Mouse (Mus musculus) C2C12 (cell line): ENCODE results near the gene Nav3.

ENCODE experiments used
- CTCF ChIP-seq: IDR thresholded peaks from one replicate; pipeline ENCODE4 v1.5.1; 2011; ENCODE audit not compliant: control insufficient read depth, insufficient read depth, insufficient read length
- MAX ChIP-seq: IDR thresholded peaks from one replicate; pipeline ENCODE4 v1.6.1; 2011; ENCODE audit warnings: mild to moderate bottlenecking, control low read depth
- MYOD1 ChIP-seq: IDR thresholded peaks from one replicate; pipeline ENCODE4 v1.6.1; 2011; ENCODE audit warnings: low read depth; ENCODE audit not compliant: control insufficient read depth, insufficient read length
- MYOG ChIP-seq: IDR thresholded peaks from one replicate; pipeline ENCODE4 v1.6.1; 2011; ENCODE audit not compliant: control insufficient read depth, insufficient read length; ENCODE audit errors: extremely low read depth

DNA sequence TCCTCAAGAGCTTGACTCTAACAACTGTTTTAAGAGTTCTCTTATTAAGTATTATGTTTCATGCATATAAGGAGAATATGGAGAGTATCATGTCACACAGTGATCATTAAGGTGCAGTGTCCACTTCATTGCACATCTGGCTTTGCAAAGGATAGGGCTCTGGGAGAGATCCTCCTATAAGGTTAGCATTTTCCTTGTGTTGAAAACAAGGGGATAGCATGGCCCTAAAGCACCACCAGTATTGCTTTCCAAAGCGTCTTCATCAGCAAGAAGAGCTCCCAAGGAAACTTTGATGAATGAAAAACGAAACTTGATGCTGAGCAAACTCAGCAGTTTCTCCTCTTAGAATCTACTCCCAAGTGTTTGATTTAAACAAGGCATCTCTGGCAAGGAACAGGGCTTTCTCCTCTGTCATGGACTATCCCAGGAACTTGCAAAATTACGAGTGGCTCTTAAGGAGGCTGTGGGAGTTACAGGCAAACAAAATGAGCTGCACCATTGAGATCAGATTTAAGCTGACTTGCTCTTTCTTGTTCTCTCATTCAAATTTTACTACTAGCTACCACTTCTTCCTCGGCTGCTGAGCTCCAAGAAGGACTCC lies 436.6 kb downstream of the Nav3 start:
- TF ChIP-seq CTCF, result no peak
- no peak for TF ChIP-seq MAX
- TF ChIP-seq MYOD1, result no peak
- TF ChIP-seq MYOG, result no peak
